Mouse (Mus musculus): ENCODE results near the gene Slc22a18.
"Not testable (repeated sequence)": the region's sequence is repeated elsewhere in the genome, so short reads cannot be mapped to it uniquely, and the experiment has no call there.

Slc22a18 gene

DNA sequence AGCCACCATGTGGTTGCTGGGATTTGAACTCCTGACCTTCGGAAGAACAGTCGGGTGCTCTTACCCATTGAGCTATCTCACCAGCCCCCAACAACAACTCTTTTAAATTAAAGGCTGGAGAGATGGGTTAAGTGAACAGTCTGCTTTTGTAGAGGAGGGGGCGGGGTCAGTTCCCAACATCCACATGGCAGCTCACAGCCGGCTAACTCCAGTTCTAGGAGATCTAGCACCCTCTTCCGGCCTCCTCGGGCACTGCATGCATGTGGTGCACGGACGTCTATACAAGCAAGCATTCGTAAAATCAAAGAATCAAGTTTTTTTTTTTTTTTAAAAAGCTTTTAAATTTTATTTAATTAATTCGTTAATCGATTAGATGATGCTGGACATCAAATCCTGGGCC is 32.3 kb downstream of the Slc22a18 start:
- DNase-seq = peak; percentile 87

DNA sequence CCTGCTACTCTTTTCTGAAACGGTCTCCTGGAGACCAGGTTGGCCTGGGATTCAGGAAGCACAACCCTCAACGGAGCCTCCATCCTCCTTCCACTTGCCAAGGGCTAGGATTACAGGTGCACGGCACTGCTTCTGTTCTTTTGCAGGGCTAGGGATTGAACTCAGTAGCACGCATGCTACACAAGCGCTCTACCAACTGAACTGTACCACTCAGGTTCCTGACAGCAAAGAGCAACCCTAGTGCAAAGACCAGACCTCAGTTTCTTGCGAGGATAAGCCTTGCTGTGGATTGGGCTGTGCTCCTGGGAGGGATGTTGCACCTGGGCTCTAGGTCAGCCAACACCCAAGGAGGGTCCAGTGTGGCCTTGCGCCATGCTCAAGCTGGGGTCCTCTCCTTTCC is 32.7 kb downstream of the Slc22a18 start:
- DNase-seq = no peak

DNA sequence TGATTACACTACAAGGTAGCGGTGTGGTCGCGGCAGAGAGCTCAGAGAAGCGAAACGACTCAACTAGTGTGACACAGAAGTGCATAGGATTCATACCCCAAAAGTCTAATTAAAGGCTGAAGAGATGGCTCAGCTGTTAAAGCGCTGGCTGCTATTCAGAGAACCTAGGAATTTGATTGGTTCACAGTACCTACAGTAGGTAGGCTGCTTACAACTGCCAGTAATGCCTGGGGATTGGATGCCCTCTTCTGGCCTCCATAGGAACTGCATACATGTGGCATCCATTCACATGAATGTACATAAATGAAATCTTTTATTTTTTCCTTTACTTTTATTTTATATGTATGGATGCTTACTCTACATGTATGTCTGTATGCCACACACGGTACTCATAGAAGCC is 33.1 kb downstream of the Slc22a18 start:
- peak; percentile 74 for DNase-seq

GRCm38 (mm10) chr7:143509566-143509965 is 36.0 kb downstream of the Slc22a18 start:
- no peak for DNase-seq

- DNase-seq = no peak
Observed at GRCm38 (mm10) chr7:143510593-143511334, 37.2 kb downstream of the Slc22a18 start.

DNA sequence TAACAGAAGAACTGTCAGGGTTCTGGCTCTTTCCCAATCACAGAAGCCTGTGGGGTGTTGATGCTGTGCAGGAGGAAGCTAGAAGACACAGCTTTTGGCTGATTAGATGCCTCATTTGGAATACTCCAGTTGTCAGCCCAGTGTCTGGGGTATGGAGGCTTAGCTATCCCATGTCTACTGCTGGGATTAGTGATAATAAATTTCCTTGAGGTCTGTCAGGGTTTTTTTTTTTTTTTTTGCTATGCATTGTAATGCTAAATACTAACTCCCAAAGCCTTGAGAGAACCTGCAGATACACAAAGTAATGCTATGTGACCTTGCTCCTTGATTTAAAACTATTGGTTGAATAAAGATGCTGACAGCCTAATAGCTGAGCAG is 37.8 kb downstream of the Slc22a18 start:
- DNase-seq = no peak

DNA sequence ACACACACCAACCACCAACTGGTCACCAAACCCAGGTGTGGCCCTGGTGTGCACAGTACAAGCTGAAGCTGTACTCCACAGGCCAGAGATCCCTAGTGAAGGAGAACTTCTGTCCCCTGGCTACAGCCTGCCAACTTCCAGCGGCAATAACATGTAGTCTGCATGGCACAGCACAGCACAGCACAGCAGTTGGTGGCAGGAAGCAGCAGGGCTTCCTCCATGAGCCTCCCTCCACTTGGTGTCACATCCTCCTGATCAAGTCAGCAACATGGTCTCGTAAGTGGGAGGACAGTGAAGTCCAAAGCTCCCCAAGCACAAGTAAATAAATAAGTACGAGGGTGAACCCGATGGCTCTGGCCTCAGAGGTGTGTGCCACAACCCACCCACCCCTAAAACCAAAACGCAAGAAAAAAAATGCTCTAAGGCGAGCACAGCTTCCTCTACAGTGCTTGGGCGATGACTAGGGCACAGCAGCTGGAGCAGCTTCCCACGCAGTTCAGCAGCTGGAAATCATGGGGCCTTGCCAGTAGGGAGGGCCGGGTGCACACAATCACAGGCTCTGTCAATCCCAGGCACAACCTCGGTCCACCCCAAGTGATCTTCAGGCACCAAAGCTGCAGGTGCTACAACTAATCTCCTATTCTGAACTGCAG is 40.4 kb downstream of the Slc22a18 start:
- no peak for DNase-seq

DNA sequence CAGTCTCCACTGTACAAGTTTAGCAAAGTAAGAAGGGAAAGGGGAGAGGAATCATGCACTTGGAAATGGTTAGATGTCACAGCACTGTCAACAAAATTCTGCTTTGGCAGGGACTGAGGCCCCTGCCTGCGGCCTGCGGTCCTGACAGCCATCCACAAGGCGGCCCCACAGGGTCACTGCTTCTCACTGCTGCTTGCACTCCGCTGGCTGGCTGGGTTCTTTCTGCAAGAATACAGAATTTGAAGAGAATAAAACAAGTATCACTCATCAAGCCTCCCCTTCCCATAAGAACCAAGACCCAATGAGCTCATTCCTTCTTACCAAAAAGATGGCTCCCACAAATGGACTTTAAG is 40.9 kb downstream of the Slc22a18 start:
- no peak for DNase-seq

- no peak for DNase-seq
Observed at GRCm38 (mm10) chr7:143519333-143519732, 45.8 kb downstream of the Slc22a18 start.

DNA sequence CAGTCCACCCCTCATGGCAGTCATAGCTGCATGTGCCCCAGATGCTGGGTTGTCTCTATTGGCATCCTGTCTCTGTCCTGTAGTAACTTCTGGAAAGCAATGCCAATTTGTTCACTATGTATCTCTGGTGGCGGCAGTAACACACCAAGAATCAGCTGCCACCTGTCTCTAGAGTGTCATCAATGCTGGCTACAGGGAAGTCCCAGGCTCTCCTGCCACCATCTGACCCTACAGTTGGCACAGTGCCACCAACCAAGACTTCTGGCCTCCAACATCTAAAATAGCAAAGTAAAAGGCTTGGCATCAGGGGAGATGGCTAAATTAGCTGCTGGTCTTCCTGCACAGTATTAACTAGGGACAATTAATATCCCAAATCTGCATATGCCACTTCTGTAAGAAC is 58.9 kb downstream of the Slc22a18 start:
- no peak for DNase-seq

- no peak for DNase-seq
Observed at GRCm38 (mm10) chr7:143533284-143533683, 59.7 kb downstream of the Slc22a18 start.

- DNase-seq = no peak
Observed at GRCm38 (mm10) chr7:143536251-143536650, 62.7 kb downstream of the Slc22a18 start.

DNA sequence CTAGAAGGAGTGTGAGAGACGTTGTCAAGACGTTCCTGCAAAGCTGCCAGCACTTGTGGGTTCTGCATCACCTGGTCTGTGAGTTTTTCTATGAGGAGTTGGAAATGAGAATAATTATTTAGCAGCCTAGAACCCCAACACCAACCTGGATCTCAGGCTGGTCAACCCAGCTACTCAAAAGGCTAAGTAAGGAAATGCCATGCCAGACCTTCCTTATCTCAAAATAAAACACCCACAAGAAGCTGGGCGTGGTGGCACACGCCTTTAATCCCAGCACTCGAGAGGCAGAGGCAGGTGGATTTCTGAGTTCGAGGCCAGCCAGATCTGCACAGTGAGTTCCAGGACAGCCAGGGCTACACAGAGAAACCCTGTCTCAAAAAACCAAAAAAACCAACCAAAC is 64.7 kb downstream of the Slc22a18 start:
- DNase-seq = not testable (repeated sequence)

DNA sequence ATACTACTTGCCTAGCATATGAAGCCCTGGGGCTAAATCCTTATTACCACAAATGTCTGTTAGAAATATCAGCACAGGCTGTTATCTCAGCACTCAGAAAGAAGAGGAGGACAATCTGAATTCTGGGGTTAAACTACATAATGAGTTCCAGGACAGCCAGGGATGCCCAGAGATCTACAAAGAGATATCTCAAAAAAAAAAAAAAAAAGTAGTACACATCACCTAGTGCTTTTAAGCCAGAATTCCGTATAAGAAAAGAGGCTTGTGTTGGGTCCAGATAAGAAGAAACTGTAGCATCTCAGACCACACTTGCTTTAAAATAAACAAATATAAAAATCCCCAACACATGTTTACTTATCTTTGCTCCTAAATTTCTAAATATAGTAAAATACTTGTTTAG is 65.1 kb downstream of the Slc22a18 start:
- no peak for DNase-seq

GRCm38 (mm10) chr7:143544368-143544767 is 70.8 kb downstream of the Slc22a18 start:
- DNase-seq = peak; percentile 60

- no peak for DNase-seq
Observed at GRCm38 (mm10) chr7:143546554-143546953, 73.0 kb downstream of the Slc22a18 start.

GRCm38 (mm10) chr7:143548231-143548961 is 74.9 kb downstream of the Slc22a18 start:
- DNase-seq = peak; percentile 80

All from thymus, postnatal 14 days (tissue).